Mouse (Mus musculus) CD4-positive, CD25-positive, alpha-beta regulatory T cell, adult 9 weeks (primary cell): ENCODE measurements around the gene Gm9040. TPM values are rescaled to one million over a fixed set of nuclear protein-coding genes. Genes with fewer than 3 reads are reported as not detected.

Experiments used
- polyA plus RNA-seq: library from polyadenylated mRNA; unstranded; fragments of 100-300 nt; shearing (Covaris generic); gene quantifications from one replicate; pipeline ENCODE4 v1.2.1, GENCODE M21; 2017

Gene Gm9040
- polyA plus RNA-seq: not detected

GRCm38 (mm10) chr10:118326869-118327268 lies at the start of gene Gm9040:
Gm9040 (minus strand) TSS chr10:118326969.

DNA sequence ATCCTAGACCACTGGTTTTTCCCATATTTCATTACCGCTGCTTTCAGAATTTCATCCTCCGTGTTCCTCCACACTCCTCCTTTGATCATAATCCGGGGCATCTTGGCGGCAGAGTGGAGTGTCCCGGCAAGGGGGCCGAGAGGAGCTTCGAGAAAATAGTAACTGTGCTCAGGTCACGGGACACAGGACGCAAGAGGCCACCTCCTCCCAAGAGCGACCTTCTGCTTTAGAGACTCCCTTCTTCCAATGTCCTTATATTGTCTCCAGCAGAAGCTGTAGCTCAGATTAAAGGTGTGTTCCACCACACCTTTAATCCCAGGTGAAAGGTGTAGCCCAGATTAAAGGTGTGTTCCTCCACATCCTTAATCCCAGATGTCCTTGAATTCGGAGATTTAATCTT lies 27.2 kb upstream of the Gm9040 start, which contains the start of gene Gm9049:
Gm9049 (minus strand) TSS at position 101 of the 400 bp plus-strand sequence.

GRCm38 (mm10) chr10:118348579-118348978 lies 21.8 kb upstream of the Gm9040 start, which contains the start of gene Gm9048:
Gm9048 (minus strand) TSS chr10:118348679.

GRCm38 (mm10) chr10:118343155-118343554 lies 16.4 kb upstream of the Gm9040 start, which contains the start of gene Gm9046:
Gm9046 (minus strand) TSS chr10:118343255.

GRCm38 (mm10) chr10:118337731-118338130 lies 11.0 kb upstream of the Gm9040 start, which contains the start of gene Gm9045:
Gm9045 (minus strand) TSS chr10:118337831.

GRCm38 (mm10) chr10:118332308-118332707 lies 5.5 kb upstream of the Gm9040 start, which contains the start of gene Gm9044:
Gm9044 (minus strand) TSS chr10:118332408.

GRCm38 (mm10) chr10:118294938-118295337 lies 31.8 kb downstream of the Gm9040 start, which contains the start of gene Iltifb:
Iltifb (minus strand) TSS chr10:118295038.

Other genes starting within 250 kb of the Gm9040 start
- 9.2 TPM for gene Mdm1, start 185.2 kb downstream of the Gm9040 start, polyA plus RNA-seq
- gene Il22, start 122.0 kb downstream of the Gm9040 start, polyA plus RNA-seq: not detected
- 0.12 TPM for gene Gm32717, start 86.2 kb downstream of the Gm9040 start, polyA plus RNA-seq
- gene Gm32802, start 68.3 kb downstream of the Gm9040 start, polyA plus RNA-seq: 0.12 TPM
- not detected for gene Iltifb, start 31.9 kb downstream of the Gm9040 start, polyA plus RNA-seq
- not detected for gene Gm9044, start 5.4 kb upstream of the Gm9040 start, polyA plus RNA-seq
- gene Gm9045, start 10.9 kb upstream of the Gm9040 start, polyA plus RNA-seq: not detected
- gene Gm9046, start 16.3 kb upstream of the Gm9040 start, polyA plus RNA-seq: not detected
- gene Gm9048, start 21.7 kb upstream of the Gm9040 start, polyA plus RNA-seq: not detected
- not detected for gene Gm9049, start 27.1 kb upstream of the Gm9040 start, polyA plus RNA-seq
- 8.5 TPM for gene Ifng, start 114.1 kb upstream of the Gm9040 start, polyA plus RNA-seq